Mouse (Mus musculus) testis, adult 2 months (tissue): ENCODE measurements around the gene Cfap73.

Experiments used
- CTCF ChIP-seq: fragments of 200-500 bp; IDR thresholded peaks from 2 replicates; pipeline ENCODE4 v1.5.1; 2012; ENCODE audit warnings: low read depth, mild to moderate bottlenecking, inconsistent platforms, low read length, moderate library complexity; ENCODE audit not compliant: control insufficient read depth, insufficient read depth, insufficient replicate concordance
- POLR2A ChIP-seq: fragments of 200-500 bp; IDR thresholded peaks from 2 replicates; pipeline ENCODE4 v1.6.1; 2012; ENCODE audit warnings: low read depth, mild to moderate bottlenecking, inconsistent platforms, low read length, moderate library complexity; ENCODE audit not compliant: control insufficient read depth

DNA sequence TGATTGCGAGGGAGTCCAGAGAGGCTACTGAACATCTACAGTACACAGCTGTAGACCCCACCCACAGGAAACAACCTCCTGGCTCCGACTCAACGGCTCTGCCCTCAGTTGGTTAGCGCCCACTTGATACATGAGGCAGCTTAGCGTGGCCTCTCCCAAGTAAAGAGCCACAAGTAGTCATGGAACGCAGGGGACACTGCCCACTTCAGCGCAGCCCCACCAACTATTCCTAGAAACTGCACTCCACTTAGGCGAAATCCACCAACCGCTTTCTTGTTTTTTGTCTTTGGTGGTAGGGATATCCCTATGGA lies 46.5 kb downstream of the Cfap73 start:
- TF ChIP-seq CTCF (no peak), POLR2A (no peak)
